7 mouse cellular contexts compared by ENCODE assay signal in the genomic region with DNA sequence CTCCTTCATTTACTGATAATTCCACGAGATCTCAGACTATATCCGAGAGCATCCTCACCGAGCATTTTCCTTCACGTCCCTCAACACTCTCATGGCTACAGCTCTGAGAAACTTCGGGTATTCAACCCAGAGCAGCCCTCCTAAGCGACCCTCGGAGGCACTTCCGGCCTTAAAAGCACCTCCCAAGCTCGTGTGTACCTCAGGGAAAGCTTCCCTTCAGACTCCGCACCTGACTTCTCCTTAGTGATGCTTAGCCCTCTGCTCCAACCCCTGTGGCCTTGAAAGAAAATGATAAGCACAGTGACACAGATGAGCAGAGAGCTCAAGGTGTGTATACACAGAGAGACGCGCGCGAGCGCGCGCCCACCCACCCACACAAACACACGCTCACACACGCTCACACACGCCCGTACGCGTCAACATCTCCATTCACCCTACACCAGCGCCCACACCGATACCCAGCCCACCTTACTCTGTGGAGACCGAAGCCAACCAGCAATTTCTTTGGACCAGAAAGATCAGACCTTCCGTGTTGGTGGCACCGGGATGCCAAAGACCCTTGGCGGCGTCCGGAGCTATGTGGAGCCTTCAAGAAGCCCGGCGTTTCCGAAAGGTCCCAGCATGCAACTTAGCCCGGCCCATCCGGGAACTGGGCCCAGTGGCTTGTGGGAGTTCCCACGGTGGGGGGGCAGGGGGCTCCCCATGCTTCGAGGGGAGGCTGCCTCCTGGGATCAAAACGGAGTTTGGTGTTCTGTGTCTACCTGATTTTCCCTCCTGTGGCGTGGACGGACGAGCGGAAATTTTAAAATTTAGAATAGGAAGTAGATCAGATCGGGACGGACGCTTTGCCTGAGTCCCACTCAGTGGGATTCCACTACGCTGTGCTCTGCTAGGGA. TPM values are rescaled to one million over a fixed set of nuclear protein-coding genes. Genes with fewer than 3 reads are reported as not detected.
DNase-seq lines count a peak whose midpoint lies in the region; ATAC-seq and TF ChIP-seq lines count a peak whose summit lies in the region.

A gene (minus strand): TSS at position 567 of the 896 bp plus-strand sequence.

- TF ChIP-seq POLR2A in kidney, adult 2 months (IDR thresholded peaks at IDR 0.05; ENCODE audit: low read depth, low read length) = no peak

- peaks cover 6% of the 10 kb centered on the region; the same call in 1 of the 2 replicates for H3K4me1 ChIP-seq in embryonic facial prominence, embryonic 12.5 days
- no peaks in the 10 kb centered on the region for H3K4me1 ChIP-seq in kidney, adult 2 months (ENCODE audit: control insufficient read depth, insufficient read depth, low read length)
- peaks cover 11% of the 10 kb centered on the region for H3K4me1 ChIP-seq in limb, embryonic 12.5 days (replicated peaks)
- H3K4me1 ChIP-seq in midbrain, embryonic 15.5 days = peaks cover 10% of the 10 kb centered on the region

- peak within 1 kb of the TSS; percentile 59 for H3K4me3 ChIP-seq in embryonic facial prominence, embryonic 12.5 days
- H3K4me3 ChIP-seq in kidney, adult 2 months (ENCODE audit: insufficient read depth, low read depth, low read length) = peak within 1 kb of the TSS; percentile 78
- peak within 1 kb of the TSS; percentile 78 for H3K4me3 ChIP-seq in limb, embryonic 12.5 days (replicated peaks)
- H3K4me3 ChIP-seq in midbrain, embryonic 15.5 days = peak within 1 kb of the TSS; percentile 64

- WGBS in embryonic facial prominence, embryonic 12.5 days = under 1% methylated on average over 47 of the region's 47 CpGs
- WGBS in kidney, adult 2 months = 3% methylated on average over 47 of the region's 47 CpGs
- 1% methylated on average over 47 of the region's 47 CpGs for WGBS in limb, embryonic 12.5 days
- WGBS in midbrain, embryonic 15.5 days = under 1% methylated on average over 47 of the region's 47 CpGs

- 0 out of 2 replicates have a peak within 1 kb of the TSS, but pooled peaks have one; percentile 12 for H3K27ac ChIP-seq in embryonic facial prominence, embryonic 12.5 days
- no peak within 1 kb of the TSS for H3K27ac ChIP-seq in kidney, adult 2 months (ENCODE audit: insufficient read depth, low read depth, low read length)
- peak within 1 kb of the TSS; percentile 67; the same call in 1 of the 2 replicates for H3K27ac ChIP-seq in limb, embryonic 12.5 days
- H3K27ac ChIP-seq in midbrain, embryonic 15.5 days = peak within 1 kb of the TSS; percentile 65

- H3K4me2 ChIP-seq in embryonic facial prominence, embryonic 12.5 days (replicated peaks) = peak within 1 kb of the TSS; percentile 67
- H3K4me2 ChIP-seq in limb, embryonic 12.5 days = peak within 1 kb of the TSS; percentile 90
- H3K4me2 ChIP-seq in midbrain, embryonic 15.5 days = peak within 1 kb of the TSS; percentile 59

- H3K9me3 ChIP-seq in embryonic facial prominence, embryonic 12.5 days = no peaks in the 10 kb centered on the region
- no peaks in the 10 kb centered on the region; the same call in 1 of the 2 replicates for H3K9me3 ChIP-seq in limb, embryonic 12.5 days
- no peaks in the 10 kb centered on the region for H3K9me3 ChIP-seq in midbrain, embryonic 15.5 days

- peak; percentile 80 for DNase-seq in adrenal gland, postnatal 25 days
- peak; percentile 76 to 86 for DNase-seq in heart, adult 18-20 months
- peak; percentile 79 for DNase-seq in kidney, adult 2 months
- DNase-seq in spleen, postnatal 10 days (ENCODE audit: low spot score in 2 of 2) = peak; percentile 50 to 75

- peak; percentile 95 for ATAC-seq in embryonic facial prominence, embryonic 12.5 days (ENCODE audit: insufficient number of reproducible peaks, insufficient read depth, low FRiP score, low TSS enrichment)
- peak; percentile 83 for ATAC-seq in limb, embryonic 12.5 days (ENCODE audit: insufficient number of reproducible peaks, insufficient read depth, low FRiP score, low TSS enrichment, low read depth)
- ATAC-seq in midbrain, embryonic 15.5 days (replicated peaks) = peak; percentile 95

- H3K27me3 ChIP-seq in embryonic facial prominence, embryonic 12.5 days = no peaks in the 10 kb centered on the region
- H3K27me3 ChIP-seq in kidney, adult 2 months (replicated peaks; ENCODE audit: control insufficient read depth, insufficient read depth, low read length) = no peaks in the 10 kb centered on the region
- H3K27me3 ChIP-seq in limb, embryonic 12.5 days = peaks cover 6% of the 10 kb centered on the region; the same call in 1 of the 2 replicates
- H3K27me3 ChIP-seq in midbrain, embryonic 15.5 days (replicated peaks) = no peaks in the 10 kb centered on the region

- peaks cover 18% of the 10 kb centered on the region; the same call in 1 of the 2 replicates for H3K36me3 ChIP-seq in embryonic facial prominence, embryonic 12.5 days
- no peaks in the 10 kb centered on the region for H3K36me3 ChIP-seq in kidney, adult 2 months (ENCODE audit: control insufficient read depth, insufficient read depth, low read length)
- peaks cover 26% of the 10 kb centered on the region for H3K36me3 ChIP-seq in limb, embryonic 12.5 days
- peaks cover 8% of the 10 kb centered on the region; the same call in 1 of the 2 replicates for H3K36me3 ChIP-seq in midbrain, embryonic 15.5 days (replicated peaks)

- no peak for TF ChIP-seq CTCF in kidney, adult 2 months (conservative IDR thresholded peaks at IDR 0.05; ENCODE audit: insufficient read depth, insufficient read length, low read depth, low read length)

- peak within 1 kb of the TSS; percentile 67 for H3K9ac ChIP-seq in embryonic facial prominence, embryonic 12.5 days
- peak within 1 kb of the TSS; percentile 79 for H3K9ac ChIP-seq in limb, embryonic 12.5 days (replicated peaks)
- H3K9ac ChIP-seq in midbrain, embryonic 15.5 days = peak within 1 kb of the TSS; percentile 74

RNA-seq across cellular contexts. Expression of the gene that starts here (rescaled TPM):
- 2.1 and 3.1 TPM in 2 replicates for total RNA-seq in adrenal gland, postnatal 25 days (2021)
- 5.2 and 6.6 TPM in 2 replicates for polyA plus RNA-seq in embryonic facial prominence, embryonic 12.5 days (2016; fragmentation: Nextera tagmentation; extraction: Ambion mirVana)
- total RNA-seq in heart, adult 18-20 months (2021) = 1 to 10 TPM; 1.0 to 1.5 TPM
- polyA plus RNA-seq in kidney, adult 2 months (2012; rRNA removed) = 0.11 and 0.29 TPM in 2 replicates
- 5.5 and 8.2 TPM in 2 replicates for polyA plus RNA-seq in limb, embryonic 12.5 days (2016; fragmentation: Nextera tagmentation; extraction: Ambion mirVana)
- polyA plus RNA-seq in midbrain, embryonic 15.5 days (2015; fragmentation: Nextera tagmentation; extraction: Ambion mirVana) = 6.0 and 7.7 TPM in 2 replicates

Comparison
In these comparisons a context has a peak if more than half of its experiments do, and no peak if none do; other contexts are left out.
1. Peak in DNase-seq and H3K4me3 ChIP-seq in kidney, adult 2 months; RNA of the gene not detected or under 1 TPM.